Mouse (Mus musculus) cortical plate, adult 2 months (tissue): ENCODE data around the gene 9130019O22Rik.

Experiments used
- CTCF ChIP-seq: fragments of 200-500 bp; IDR thresholded peaks from 2 replicates; pipeline ENCODE4 v1.5.1; 2011; ENCODE audit warnings: mild to moderate bottlenecking, control low read depth, low read length; ENCODE audit not compliant: insufficient read depth; ENCODE audit errors: extremely low read depth
- POLR2A ChIP-seq: fragments of 200-500 bp; IDR thresholded peaks from 2 replicates; pipeline ENCODE4 v1.6.1; 2011; ENCODE audit warnings: mild to moderate bottlenecking, low read length, control low read depth; ENCODE audit not compliant: insufficient read depth; ENCODE audit errors: extremely low read depth

- no peak for TF ChIP-seq CTCF
- no peak for TF ChIP-seq POLR2A
Measured at GRCm38 (mm10) chr7:127344371-127344770, 42.6 kb downstream of the 9130019O22Rik start.
